Mouse (Mus musculus): Measurements from ENCODE around the gene Spx. TPM values are rescaled to one million over a fixed set of nuclear protein-coding genes. Genes with fewer than 3 reads are reported as not detected.

Spx gene
- total RNA-seq (2021), result 1 to 10 TPM; 1.6 to 2.6 TPM

- intact Hi-C loops (cut with DNase I), result no loop called here
- DNase-seq (ENCODE audit: low spot score in 2 of 2), result no peak
Observed at GRCm38 (mm10) chr6:142412906-142413491, at the start of gene Spx. Gene Spx (plus strand): TSS chr6:142413441.

GRCm38 (mm10) chr6:142365742-142366472 is 47.3 kb upstream of the Spx start:
- intact Hi-C loops (cut with DNase I), result no loop called here
- no peak for DNase-seq (ENCODE audit: low spot score in 2 of 2)

GRCm38 (mm10) chr6:142366473-142367018 is 46.7 kb upstream of the Spx start:
- intact Hi-C loops (cut with DNase I), result no loop called here
- DNase-seq (ENCODE audit: low spot score in 2 of 2), result no peak

GRCm38 (mm10) chr6:142367565-142367964 is 45.7 kb upstream of the Spx start:
- no peak for DNase-seq (ENCODE audit: low spot score in 2 of 2)
- intact Hi-C loops (cut with DNase I), result no loop called here

DNA sequence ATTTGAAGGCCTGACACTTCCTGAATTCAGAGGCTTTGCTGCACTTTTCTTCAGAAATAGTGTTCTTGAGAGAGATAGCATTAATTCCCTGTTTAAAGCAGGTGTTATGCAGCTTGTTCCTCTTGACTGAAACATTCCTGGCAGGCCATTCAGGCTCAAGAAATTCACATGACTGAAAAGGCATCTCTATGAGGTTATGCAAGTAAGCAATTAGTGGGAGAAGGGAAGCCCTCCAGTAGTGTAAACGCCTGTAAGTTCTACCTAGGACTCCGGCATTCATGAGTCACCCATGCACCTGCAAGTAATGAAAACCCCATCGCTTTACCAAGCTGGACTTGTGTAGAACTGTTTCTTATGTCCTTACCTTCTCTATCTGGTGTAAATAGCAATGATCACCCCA is 43.7 kb upstream of the Spx start:
- DNase-seq (ENCODE audit: low spot score in 2 of 2), result no peak
- intact Hi-C loops (cut with DNase I), result no loop called here

- no peak for DNase-seq (ENCODE audit: low spot score in 2 of 2)
- intact Hi-C loops (cut with DNase I), result no loop called here
Observed at GRCm38 (mm10) chr6:142377081-142377480, 36.2 kb upstream of the Spx start.

GRCm38 (mm10) chr6:142378576-142379330 is 34.5 kb upstream of the Spx start:
- no peak for DNase-seq (ENCODE audit: low spot score in 2 of 2)
- intact Hi-C loops (cut with DNase I), result no loop called here

- no peak for DNase-seq (ENCODE audit: low spot score in 2 of 2)
- intact Hi-C loops (cut with DNase I), result no loop called here
Observed at GRCm38 (mm10) chr6:142379961-142380360, 33.3 kb upstream of the Spx start.

DNA sequence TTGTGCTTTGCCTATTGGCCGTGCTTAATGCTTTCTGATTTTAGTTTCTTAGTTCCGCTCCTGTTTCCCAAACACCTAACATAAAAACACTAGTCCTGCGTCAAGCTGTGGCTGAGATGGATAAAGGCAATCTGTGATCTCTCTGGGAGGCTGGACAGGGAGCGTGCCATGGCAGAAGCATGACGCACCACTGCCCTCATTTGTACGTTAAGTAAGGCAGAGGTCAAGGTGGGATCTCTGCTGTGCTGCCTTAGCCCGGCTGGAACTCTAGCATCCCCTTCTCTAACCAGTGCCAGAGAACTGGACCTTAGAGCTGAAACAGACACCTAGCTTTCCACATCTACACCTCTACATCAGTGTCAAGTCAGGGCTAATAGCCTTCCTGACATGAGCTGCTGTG is 31.6 kb upstream of the Spx start:
- intact Hi-C loops (cut with DNase I), result no loop called here
- DNase-seq (ENCODE audit: low spot score in 2 of 2), result no peak

GRCm38 (mm10) chr6:142384521-142384920 is 28.7 kb upstream of the Spx start:
- no peak for DNase-seq (ENCODE audit: low spot score in 2 of 2)
- intact Hi-C loops (cut with DNase I), result no loop called here

DNA sequence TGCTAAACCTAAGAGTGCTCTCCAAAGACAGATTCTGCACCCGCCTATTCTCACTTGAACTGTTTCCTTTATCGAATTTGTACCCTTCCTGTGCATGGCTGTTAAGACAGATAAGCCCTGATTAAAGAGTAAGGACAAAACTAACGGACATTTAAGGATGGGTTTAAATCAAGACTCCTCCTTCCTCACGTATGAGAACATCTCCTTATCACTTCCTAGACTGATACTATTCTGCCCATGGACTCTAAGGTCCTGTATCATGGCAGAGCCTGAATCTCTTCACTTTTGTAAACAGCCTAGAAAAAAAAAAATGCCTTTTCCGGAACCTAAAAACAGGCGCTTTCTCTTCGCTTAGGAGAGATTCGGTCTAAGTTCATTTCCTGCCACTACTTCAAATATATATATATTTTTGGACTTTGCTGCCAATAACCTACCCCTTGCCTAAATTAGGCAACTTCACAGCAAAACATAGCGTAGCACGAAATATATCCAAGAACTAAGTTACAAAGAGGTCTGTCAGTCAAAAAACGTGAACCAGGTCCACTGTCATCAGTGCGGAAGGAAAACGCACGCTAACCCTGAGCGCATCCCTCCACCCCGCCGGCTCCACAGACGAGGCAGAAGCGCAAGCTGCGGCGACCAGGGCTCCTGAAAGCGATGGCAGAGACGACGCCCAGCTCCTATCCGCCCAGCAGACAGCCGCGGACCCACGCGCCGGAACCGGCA is 26.8 kb upstream of the Spx start:
- intact Hi-C loops (cut with DNase I), result loop anchor here (2.0 kb wide), 2 partner anchors 42 to 120 kb away; partner anchors contain the start of genes Ldhb and Pyroxd1
- DNase-seq (ENCODE audit: low spot score in 2 of 2), result no peak

DNA sequence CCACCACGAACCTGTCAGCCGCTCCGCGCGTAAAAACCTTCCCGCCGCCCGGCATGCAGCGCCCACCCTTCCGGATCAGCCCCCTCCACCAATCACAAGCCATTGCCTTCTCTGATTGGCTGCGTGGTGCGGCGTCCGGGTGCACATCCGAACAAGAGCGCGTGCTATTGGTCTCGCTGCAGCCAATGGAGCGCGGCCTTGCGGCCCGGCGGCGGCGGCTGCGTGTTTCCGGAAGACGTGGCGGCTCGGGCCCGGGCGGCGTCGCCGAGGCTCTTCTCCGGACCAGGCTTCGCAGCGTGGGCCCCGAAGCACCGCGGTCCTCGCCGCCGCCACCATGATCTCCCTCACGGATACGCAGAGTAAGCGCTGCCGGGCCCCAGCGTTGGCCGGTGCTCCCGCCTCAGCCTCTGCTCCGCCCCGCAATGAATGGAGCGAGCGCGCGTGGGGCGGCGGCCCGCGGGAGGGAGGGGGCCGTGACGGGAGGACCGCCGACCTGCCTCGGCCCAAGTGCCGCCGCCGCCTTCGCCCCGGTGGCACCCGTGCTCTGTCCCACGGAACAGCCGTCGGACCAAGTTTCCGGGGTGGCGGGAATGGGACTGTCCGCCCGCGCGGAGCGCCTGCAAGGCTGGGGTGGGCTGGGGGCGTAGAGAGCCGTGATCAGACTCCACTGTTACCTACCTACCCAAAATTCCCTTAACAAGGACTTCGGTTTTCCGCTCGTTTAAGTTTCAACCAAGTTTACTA is 26.1 kb upstream of the Spx start, which contains the start of the genes Recql and Golt1b:
Gene Recql, minus strand, starts transcription at position 77 of the 744 bp plus-strand sequence.
Gene Golt1b, plus strand, starts transcription at position 211 of the 744 bp plus-strand sequence.
- intact Hi-C loops (cut with DNase I), result loop anchor here (2.0 kb wide), 2 partner anchors 42 to 120 kb away; partner anchors contain the start of genes Ldhb and Pyroxd1
- DNase-seq (ENCODE audit: low spot score in 2 of 2), result peak; percentile 99

GRCm38 (mm10) chr6:142387755-142388271 is 25.4 kb upstream of the Spx start:
- intact Hi-C loops (cut with DNase I), result loop anchor here (2.0 kb wide), 2 partner anchors 43 to 119 kb away; partner anchors contain the start of genes Ldhb and Pyroxd1
- no peak for DNase-seq (ENCODE audit: low spot score in 2 of 2)

DNA sequence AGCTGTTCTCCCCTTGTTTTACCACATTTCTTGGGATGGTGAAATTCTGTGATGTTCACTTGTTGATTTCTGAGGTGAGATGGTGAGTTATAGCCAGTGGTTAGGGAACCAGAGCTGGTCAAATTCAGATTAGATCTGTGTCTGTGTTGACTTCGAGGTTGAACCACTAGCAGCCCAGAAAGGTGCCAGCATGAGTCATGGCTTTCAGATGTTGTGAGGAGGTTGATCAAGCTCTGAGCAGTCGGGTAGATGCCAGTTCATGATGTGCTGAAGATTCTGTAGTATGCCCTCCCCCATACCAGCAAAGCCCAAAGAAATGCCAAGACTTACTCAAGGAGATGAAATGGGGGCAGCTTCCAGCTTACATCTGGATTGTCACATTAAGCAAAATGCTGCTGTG is 24.1 kb upstream of the Spx start:
- intact Hi-C loops (cut with DNase I), result no loop called here
- DNase-seq (ENCODE audit: low spot score in 2 of 2), result peak in 1 of 2 experiments; percentile 42

DNA sequence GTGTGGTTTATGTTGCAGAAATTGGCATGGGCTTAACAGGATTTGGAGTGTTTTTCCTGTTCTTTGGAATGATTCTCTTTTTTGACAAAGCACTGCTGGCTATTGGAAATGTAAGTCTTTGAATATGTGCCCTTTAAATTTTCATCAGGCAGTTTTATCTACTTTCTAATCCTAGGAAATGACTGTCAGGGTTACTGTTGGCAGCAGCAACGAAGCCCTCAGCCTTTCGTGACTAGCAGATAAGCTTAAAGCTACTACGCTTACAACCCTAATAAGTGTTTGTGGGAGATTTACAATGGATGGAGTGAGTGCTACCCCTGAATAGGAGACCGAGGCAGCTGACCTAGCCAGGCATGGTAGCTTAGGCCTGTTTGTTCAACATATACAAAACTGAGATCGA is 20.9 kb upstream of the Spx start:
- DNase-seq (ENCODE audit: low spot score in 2 of 2), result no peak
- intact Hi-C loops (cut with DNase I), result no loop called here

DNA sequence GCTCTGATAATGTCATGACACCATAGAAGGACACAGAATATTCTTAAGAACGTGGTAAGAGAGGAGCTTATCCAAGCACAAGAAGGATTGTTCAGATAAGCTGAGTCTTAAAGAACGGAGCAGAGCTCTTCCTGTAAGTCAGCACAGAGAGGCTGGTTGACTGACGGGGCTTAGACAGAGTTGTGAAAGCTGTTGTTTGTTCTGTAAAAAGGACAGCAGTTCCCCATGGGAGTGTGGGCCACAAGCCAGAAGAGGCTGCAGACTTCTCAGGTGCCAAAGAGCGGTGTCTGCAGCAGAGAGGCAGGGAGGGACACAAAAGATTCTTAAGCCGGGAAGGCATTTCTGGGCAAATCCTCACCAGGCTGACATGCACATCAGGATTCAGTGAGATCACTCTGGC is 18.6 kb upstream of the Spx start:
- intact Hi-C loops (cut with DNase I), result no loop called here
- peak; percentile 18 to 35 for DNase-seq (ENCODE audit: low spot score in 2 of 2)

DNA sequence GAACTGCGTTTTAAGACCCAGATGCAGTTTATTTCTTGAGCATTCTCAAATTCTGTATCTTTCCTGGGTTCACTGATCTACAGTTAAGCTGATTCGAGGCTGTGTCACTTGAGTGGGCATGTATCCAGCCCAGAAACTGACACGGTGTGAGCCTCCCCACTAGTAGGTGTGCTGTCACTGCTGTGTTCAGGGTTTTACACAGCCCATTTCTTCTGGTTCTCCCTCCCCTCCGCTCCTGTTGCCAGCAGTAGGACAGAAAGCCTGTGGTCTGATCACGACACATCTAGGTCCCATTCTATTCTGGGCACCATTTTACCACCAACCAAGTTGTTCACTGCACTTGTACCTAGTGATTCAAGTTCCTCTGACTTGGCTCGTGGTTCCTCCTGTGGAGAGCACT is 17.5 kb upstream of the Spx start:
- intact Hi-C loops (cut with DNase I), result no loop called here
- DNase-seq (ENCODE audit: low spot score in 2 of 2), result peak in 1 of 2 experiments; percentile 17

GRCm38 (mm10) chr6:142411140-142411539 is 2.1 kb upstream of the Spx start:
- intact Hi-C loops (cut with DNase I), result no loop called here
- DNase-seq (ENCODE audit: low spot score in 2 of 2), result no peak

DNA sequence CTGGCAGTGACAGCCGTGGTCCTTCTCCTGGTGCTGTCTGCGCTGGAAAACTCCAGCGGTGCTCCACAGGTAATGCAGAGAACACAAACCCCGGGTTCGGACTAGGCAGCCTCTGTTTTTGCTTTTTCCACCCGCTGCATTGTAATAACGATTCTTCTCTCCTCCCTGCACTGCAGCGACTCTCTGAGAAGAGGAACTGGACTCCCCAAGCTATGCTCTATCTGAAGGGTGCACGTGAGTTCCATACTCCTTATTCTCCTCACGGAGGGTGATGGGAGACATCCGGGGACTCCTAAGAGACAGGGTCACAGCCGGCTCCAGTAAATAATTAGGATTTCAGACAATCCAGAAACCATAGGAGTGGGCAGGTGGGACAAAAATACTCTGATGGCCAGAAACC is 604 bp downstream of the Spx start:
- no peak for DNase-seq (ENCODE audit: low spot score in 2 of 2)
- intact Hi-C loops (cut with DNase I), result no loop called here
